Mouse (Mus musculus) lung, adult 2 months (tissue): ENCODE measurements around the gene Nxph3. TPM values are rescaled to one million over a fixed set of nuclear protein-coding genes. Genes with fewer than 3 reads are reported as not detected.

ENCODE experiments used
- DNase-seq: peaks from one replicate; pipeline ENCODE4 v3.0.0; 2022
- H3K4me1 ChIP-seq: fragments of 200-500 bp; 2 replicates; pipeline ENCODE4 v1.6.1; 2011; ENCODE audit warnings: low read length; ENCODE audit not compliant: control insufficient read depth, insufficient read depth
- H3K4me3 ChIP-seq: fragments of 200-500 bp; replicated peaks from 2 replicates; pipeline ENCODE3; 2011; ENCODE audit warnings: low read depth, mild to moderate bottlenecking, control low read depth, low read length; ENCODE audit errors: extremely low read depth
- CTCF ChIP-seq: fragments of 200-500 bp; IDR thresholded peaks from 2 replicates; pipeline ENCODE4 v1.5.1; 2011; ENCODE audit warnings: mild to moderate bottlenecking, low read length, control low read depth; ENCODE audit not compliant: insufficient read depth
- POLR2A ChIP-seq: fragments of 200-500 bp; IDR thresholded peaks from 2 replicates; pipeline ENCODE4 v1.6.1; 2011; ENCODE audit warnings: low read depth, mild to moderate bottlenecking, control low read depth, low read length, borderline replicate concordance; ENCODE audit errors: extremely low read depth
- WGBS: fragments of 180-500 bp; shearing (Covaris S2); methylation state at CpG from one replicate; pipeline ENCODE4 v1.1.7; 2018; 5-methylcytosine and 5-hydroxymethylcytosine counted together
- polyA plus RNA-seq: library from polyadenylated mRNA; depleted of rRNA; stranded (reverse); fragments of >200 nt; gene quantifications from 2 replicates; pipeline ENCODE4 v1.2.3, GENCODE M21; 2012

Gene Nxph3
- polyA plus RNA-seq, 1 experiment, result 9.2 TPM

DNA sequence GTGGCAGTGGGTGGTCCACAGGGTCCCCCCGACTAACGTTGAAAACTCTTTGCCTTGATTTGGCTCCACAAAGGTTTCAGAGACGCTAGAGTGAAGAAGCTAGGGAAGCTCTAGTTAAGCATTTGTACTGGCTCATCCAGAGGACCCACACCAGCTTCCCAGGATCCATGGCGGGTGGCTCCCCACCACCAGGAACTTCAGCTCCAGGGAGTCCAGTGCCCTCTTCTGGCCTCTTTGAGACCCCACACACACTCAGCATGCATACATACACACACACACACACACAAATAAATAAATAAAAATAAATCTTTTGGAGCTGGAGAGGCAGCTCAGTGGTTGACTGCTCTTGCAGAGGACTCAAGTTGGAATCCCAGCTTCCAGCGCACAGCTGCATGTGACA lies 16.4 kb downstream of the Nxph3 start:
- 96% methylated on average over 5 of the region's 5 CpGs for WGBS
- no peaks in the 10 kb centered on the region for H3K4me1 ChIP-seq
- DNase-seq, result no peak
- no peak for TF ChIP-seq POLR2A
- TF ChIP-seq CTCF, result no peak
- no peak overlapping the region for H3K4me3 ChIP-seq

DNA sequence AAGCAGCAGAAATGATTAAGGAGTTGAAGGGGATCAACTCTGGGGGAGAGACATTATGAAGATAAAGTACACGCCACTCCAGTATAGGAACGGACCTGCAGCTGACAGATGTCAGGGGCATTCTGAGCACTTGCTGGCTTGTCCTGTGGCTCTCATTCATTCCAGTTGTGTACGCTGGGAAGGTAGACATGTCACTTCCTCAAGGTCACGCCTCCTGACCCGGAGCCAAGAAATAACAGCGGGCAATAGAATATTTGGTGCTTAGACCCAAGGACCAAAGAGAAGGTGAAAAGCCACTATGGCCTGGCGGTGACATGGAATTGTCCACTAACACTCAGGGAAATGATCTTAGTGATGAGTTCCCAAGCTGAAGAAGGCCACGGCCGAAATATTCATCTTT lies 18.5 kb downstream of the Nxph3 start:
- 81% methylated on average over 9 of the region's 9 CpGs for WGBS

DNA sequence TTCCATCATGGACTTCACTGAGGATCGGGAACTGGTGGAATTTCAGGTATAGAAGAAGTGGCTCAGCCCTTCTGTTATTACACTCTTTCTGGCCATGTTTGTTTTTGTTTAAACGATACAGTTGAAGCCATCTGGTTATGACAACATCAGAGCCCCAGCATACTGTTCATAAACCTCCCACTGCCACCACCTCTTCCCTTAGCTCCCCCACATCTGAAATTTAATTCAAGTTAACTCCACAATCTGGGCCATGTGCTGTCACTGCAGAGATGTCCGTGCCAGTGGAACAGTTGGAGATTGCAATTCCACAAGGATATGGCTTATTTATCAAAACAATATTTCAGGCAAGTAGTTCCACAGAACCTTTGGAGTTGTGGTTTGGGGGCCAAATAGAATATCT lies 20.0 kb downstream of the Nxph3 start:
- TF ChIP-seq CTCF (no peak), POLR2A (no peak)
- no peaks in the 10 kb centered on the region for H3K4me1 ChIP-seq
- 74% methylated on average over 3 of the region's 3 CpGs for WGBS
- no peak overlapping the region for H3K4me3 ChIP-seq
- DNase-seq, result no peak

More for the DNA sequence above, 18.5 kb downstream of the Nxph3 start:
- no peak for DNase-seq
- Histone ChIP-seq H3K4me3 (no peak overlapping the region), H3K4me1 (no peaks in the 10 kb centered on the region)
- TF ChIP-seq POLR2A, result no peak
- no peak for TF ChIP-seq CTCF

DNA sequence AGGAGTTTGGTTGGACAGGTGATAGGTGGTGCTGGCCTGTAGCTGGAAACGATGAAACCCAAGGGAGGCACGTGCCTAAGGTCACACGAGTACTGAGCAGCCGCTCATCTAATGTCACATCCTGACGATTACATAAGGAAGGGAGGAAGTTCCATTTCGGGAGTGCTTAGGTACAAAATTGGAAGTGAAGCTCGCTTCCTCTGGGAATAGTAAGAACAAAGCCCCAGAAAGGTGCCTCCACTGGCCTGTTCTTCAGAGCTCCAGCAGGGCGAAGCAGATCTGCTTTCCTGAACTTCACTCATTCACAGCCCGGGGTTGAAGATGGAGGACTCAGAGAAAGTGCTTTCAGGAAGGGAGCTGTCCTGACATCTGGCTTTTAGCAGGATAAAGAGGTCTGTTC lies 20.4 kb downstream of the Nxph3 start:
- Histone ChIP-seq H3K4me1 (no peaks in the 10 kb centered on the region), H3K4me3 (no peak overlapping the region)
- DNase-seq, result no peak
- TF ChIP-seq CTCF (no peak), POLR2A (no peak)
- WGBS, result 77% methylated on average over 9 of the region's 9 CpGs

DNA sequence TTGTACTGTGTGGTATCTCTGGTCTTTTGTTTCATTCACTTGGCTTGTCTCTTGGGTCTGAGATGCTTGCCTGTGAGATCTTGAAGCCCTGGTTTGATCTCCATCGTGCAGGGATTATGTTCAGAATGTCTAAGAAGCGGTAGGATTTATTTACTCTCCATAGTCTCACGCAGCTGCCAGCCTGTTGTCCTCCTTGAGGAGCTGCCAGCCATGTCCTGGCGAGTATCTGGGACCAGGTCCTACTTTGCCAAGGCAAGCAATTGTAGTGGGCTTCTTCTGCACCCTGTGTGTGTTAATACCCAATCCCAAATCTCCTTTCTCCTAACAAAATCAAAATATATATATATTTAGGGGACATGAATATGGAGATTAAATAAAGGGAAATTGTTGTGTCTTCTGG lies 21.4 kb downstream of the Nxph3 start:
- TF ChIP-seq CTCF, result no peak
- no peak for TF ChIP-seq POLR2A
- H3K4me1 ChIP-seq, result no peaks in the 10 kb centered on the region
- 76% methylated on average over 4 of the region's 4 CpGs for WGBS

DNA sequence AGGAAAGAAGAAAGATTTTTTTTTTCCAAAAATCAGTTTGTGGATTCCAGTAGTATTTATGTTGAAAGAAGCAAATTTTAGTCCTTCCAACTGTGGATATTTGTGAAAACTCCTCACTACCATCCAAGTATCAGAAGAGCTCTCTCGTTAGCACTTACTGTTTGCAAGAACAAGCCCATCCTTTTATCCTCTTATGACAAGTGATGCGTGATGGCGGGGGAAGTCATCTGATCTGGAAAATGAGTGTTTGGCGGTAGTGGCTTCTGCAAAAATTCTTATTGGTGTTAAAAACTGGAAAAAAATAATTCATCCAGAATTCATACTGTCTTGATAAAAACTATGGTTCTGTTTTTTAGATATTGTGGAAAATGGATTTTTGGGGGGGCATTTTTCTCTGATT lies 22.1 kb downstream of the Nxph3 start:
- 88% methylated on average over 4 of the region's 4 CpGs for WGBS
- DNase-seq, result no peak
- TF ChIP-seq POLR2A (no peak), CTCF (no peak)
- Histone ChIP-seq H3K4me1 (no peaks in the 10 kb centered on the region), H3K4me3 (no peak overlapping the region)

More for the DNA sequence above, 21.4 kb downstream of the Nxph3 start:
- H3K4me3 ChIP-seq, result no peak overlapping the region
- no peak for DNase-seq

DNA sequence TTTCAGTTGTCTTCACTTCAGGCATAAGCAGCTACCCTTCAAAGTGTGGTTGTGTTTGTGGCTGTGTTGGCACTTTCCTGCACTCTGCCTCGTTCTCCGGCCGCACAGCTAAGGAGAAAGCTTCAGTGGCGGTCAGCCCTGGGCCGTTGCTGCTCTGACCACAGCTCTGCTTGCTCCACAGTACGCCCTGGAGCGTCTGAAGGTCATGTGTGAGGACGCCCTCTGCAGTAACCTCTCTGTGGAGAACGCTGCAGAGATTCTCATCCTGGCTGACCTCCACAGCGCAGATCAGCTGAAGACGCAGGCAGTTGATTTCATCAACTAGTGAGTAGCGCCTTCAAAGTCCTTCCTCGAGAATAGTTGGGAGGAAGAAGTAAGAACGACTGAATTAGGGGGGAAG lies 24.3 kb downstream of the Nxph3 start:
- Histone ChIP-seq H3K4me3 (no peak overlapping the region), H3K4me1 (no peaks in the 10 kb centered on the region)
- DNase-seq, result no peak
- TF ChIP-seq POLR2A (no peak), CTCF (no peak)
- WGBS, result 87% methylated on average over 14 of the region's 14 CpGs

DNA sequence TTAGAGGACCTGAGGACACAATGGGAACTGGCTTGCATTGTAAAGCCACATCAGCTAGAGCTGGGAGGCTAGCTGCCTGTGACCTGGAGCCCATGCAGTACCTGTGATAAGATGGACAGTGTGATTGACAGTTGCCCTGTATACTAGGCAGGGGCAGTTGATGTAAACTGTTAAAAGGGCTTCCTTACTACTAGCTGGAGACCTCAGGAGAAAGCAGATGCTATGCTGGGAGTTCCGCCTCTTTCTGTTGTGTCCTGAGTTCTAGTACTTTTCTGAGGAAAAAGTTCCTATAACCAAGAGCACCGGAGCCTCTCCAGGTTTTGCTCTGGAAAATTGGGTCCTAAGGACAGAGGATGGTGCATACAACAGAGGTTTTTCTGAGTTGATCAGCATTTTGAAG lies 27.1 kb downstream of the Nxph3 start:
- 99% methylated on average over 2 of the region's 2 CpGs for WGBS
- Histone ChIP-seq H3K4me3 (no peak overlapping the region), H3K4me1 (no peaks in the 10 kb centered on the region)
- TF ChIP-seq POLR2A, result no peak
- TF ChIP-seq CTCF, result no peak
- DNase-seq, result no peak

DNA sequence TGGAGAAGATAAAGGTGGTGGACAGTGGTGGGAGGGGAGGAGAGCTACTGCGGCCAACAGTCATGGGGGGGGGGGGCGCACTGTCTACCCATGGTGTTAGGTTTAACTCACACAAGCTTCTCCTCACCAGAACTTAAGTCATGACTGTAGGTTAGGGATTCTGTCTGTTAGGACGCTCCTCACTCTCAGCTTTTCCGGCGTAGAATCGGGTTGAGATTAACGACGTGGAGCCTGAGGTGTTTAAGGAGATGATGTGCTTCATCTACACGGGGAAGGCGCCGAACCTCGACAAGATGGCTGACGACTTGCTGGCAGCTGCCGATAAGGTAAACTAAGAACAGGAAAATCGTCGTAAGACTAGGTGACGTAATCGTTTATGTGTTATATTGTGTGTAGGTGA lies 28.7 kb downstream of the Nxph3 start:
- DNase-seq, result no peak
- H3K4me3 ChIP-seq, result no peak overlapping the region
- H3K4me1 ChIP-seq, result no peaks in the 10 kb centered on the region
- TF ChIP-seq CTCF, result no peak
- WGBS, result 90% methylated on average over 18 of the region's 18 CpGs

DNA sequence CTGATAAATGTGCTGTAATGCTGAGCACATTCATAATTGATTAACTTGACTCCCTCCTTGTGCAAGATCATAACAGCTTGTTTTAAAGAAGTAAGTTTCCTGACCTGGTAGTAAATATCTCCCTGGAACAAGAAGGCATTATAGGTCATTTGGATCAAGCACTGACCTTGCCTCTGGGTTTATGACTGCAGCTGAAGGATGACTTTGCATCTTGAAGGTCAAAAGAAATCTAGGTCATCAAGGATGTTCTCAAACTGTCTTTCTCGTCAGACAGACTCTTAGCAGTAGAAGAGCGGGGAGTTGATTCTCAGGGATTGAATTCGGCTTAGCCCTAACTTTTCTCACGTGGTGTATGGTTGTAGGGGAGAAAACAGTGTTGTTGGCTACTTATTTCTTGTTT lies 33.7 kb downstream of the Nxph3 start:
- no peak for DNase-seq
- no peaks in the 10 kb centered on the region for H3K4me1 ChIP-seq
- TF ChIP-seq POLR2A (no peak), CTCF (no peak)
- no peak overlapping the region for H3K4me3 ChIP-seq
- 88% methylated on average over 4 of the region's 4 CpGs for WGBS

DNA sequence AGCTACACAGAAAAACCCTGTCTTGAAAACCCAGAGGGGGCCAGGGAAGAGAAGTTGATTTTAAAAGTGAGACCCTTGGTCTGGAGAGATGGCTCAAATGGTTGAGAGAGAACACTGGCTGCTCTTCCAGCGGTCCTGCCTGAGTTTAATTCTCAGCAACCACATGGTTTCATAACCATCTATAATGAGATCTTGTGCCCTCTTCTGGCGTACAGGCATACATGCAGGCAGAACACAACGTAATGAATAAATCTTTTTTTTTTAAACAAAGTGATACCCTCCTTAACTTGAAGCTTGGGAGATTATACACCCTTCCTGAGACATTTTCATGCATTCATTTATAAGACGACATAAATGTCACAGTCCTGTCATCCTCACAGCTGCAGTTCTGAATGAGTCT lies 34.9 kb downstream of the Nxph3 start:
- 85% methylated on average over 4 of the region's 4 CpGs for WGBS
- TF ChIP-seq POLR2A (no peak), CTCF (no peak)
- Histone ChIP-seq H3K4me3 (no peak overlapping the region), H3K4me1 (no peaks in the 10 kb centered on the region)
- DNase-seq, result no peak

DNA sequence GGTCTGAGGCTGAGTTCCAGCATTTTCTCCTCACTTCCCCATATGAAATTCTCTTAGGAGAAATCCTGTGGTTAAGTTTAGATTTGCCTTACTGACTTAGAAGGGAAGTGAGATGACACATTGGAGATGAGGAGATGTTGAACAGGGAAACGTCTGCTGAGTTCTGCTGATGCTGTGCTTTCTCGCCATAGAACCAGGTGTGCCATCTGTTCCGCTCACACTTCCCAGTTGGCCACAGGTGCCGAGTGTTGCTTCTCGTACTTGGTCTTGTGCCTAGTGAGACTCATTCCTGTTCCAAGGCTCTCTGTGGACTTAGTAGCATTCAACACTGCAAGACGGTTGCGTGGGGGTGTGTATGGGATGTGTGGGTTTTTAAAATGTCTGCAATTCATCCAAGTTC lies 38.0 kb downstream of the Nxph3 start:
- TF ChIP-seq CTCF (no peak), POLR2A (no peak)
- Histone ChIP-seq H3K4me3 (no peak overlapping the region), H3K4me1 (no peaks in the 10 kb centered on the region)
- 83% methylated on average over 7 of the region's 7 CpGs for WGBS
- DNase-seq, result no peak
